In the genomic region with DNA sequence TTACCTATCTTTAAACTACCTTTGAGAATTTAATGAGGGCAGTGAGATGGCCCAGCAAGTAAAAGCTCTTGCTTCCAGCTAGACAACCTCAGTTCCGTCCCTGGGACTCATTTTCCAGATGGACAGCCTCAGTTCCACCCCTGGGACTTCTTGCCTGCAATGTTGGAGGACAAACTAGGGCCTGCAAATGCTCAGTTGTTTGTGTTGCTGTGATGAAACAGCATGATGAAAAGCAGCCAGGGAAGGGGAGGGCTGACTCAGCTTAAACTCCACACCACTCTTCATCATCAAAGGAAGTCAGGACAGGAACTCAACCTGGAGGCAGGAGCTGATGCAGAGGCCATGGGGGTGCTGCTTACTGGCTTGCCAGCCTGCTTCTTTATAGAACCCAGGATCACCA, we compare ENCODE assay signal across 23 mouse cellular contexts. TPM values are rescaled to one million over a fixed set of nuclear protein-coding genes. Genes with fewer than 3 reads are reported as not detected.
"Had no signal": no experiment of that assay in that cellular context is flagged by ENCODE, and none has a peak within 500 bp of the region (broad histone marks: within the 10 kb centered on the region; RNA-seq: fewer than 3 reads in every experiment).

No protein-coding gene starts in this region.

- H3K9me3 ChIP-seq: liver, embryonic 13.5 days had no signal

- H3K4me3 ChIP-seq: liver, embryonic 13.5 days had no signal

- H3K9ac ChIP-seq: liver, embryonic 13.5 days; lung, embryonic 14.5 days had no signal

- DNase-seq: kidney, adult 9 months; kidney, postnatal 14 days; kidney, postnatal 4 days; left cerebral cortex, postnatal 4 days; liver, embryonic 13.5 days; lung, embryonic 14.5 days; lung, postnatal 4 days; midbrain, embryonic 14.5 days; thymus, adult 18-20 months; thymus, postnatal 36 days had no signal

- H3K27ac ChIP-seq: liver, embryonic 13.5 days had no signal

- H3K27me3 ChIP-seq: liver, embryonic 13.5 days had no signal

- ATAC-seq: lung, postnatal 0 days had no signal

- H3K4me1 ChIP-seq: liver, embryonic 13.5 days had no signal

- H3K4me2 ChIP-seq: liver, embryonic 13.5 days; lung, embryonic 14.5 days; midbrain, embryonic 11.5 days had no signal

RNA-seq across cellular contexts. Expression of gene Smlr1, which starts 22.2 kb away (rescaled TPM):
- total RNA-seq: layer of hippocampus, adult 18-20 months; left cerebral cortex, adult 8-10 months; left cerebral cortex, postnatal 14 days; left cerebral cortex, postnatal 4 days; megakaryocyte progenitor cell, adult 5-6 weeks; megakaryocyte-erythroid progenitor cell, adult 5-6 weeks had no signal
- polyA plus RNA-seq: lung, embryonic 14.5 days; lung, postnatal 0 days; midbrain, embryonic 11.5 days; midbrain, embryonic 14.5 days; midbrain, postnatal 0 days; neural tube, embryonic 11.5 days; neural tube, embryonic 14.5 days; spleen, adult 2 months; testis, adult 2 months; urinary bladder, adult 2 months had no signal
